Mouse (Mus musculus): ENCODE results near the gene Rps11. TPM values are rescaled to one million over a fixed set of nuclear protein-coding genes. Genes with fewer than 3 reads are reported as not detected.
"Not testable (repeated sequence)": the region's sequence is repeated elsewhere in the genome, so short reads cannot be mapped to it uniquely, and the experiment has no call there.

Rps11 gene
- polyA plus RNA-seq, 1 experiment from 2014 or later, result 646 TPM

GRCm38 (mm10) chr7:45098541-45099240, 25.5 kb downstream of the Rps11 start:
- H3K4me3 ChIP-seq (ENCODE audit: low read depth, low read length), result no peak overlapping the region
- H3K27ac ChIP-seq (ENCODE audit: low read length), result no peak overlapping the region
- H3K36me3 ChIP-seq (ENCODE audit: control insufficient read depth, insufficient read depth), result no peaks in the 10 kb centered on the region
- H3K9me3 ChIP-seq (replicated peaks; ENCODE audit: control insufficient read depth, low read length), result no peaks in the 10 kb centered on the region
- no peak overlapping the region for H3K9ac ChIP-seq (ENCODE audit: low read depth, low read length)
- no peak overlapping the region for H3K4me2 ChIP-seq (ENCODE audit: low read depth, low read length)
- H3K27me3 ChIP-seq (ENCODE audit: control insufficient read depth, insufficient read depth, low read depth, low read length), result no peaks in the 10 kb centered on the region
- 72% methylated on average over 8 of the region's 8 CpGs for WGBS (ENCODE audit: insufficient replicate concordance)
- no peak for ATAC-seq (ENCODE audit: low read depth)
- peaks cover 4% of the 10 kb centered on the region for H3K4me1 ChIP-seq (ENCODE audit: control insufficient read depth, low read depth, low read length)

GRCm38 (mm10) chr7:45097479-45097878, 26.8 kb downstream of the Rps11 start:
- Histone ChIP-seq H3K4me1 (ENCODE audit: control insufficient read depth, low read depth, low read length) (peaks cover 11% of the 10 kb centered on the region), H3K27ac (ENCODE audit: low read length) (peak overlapping the region; percentile 63), H3K4me2 (ENCODE audit: low read depth, low read length) (no peak overlapping the region), H3K9me3 (replicated peaks; ENCODE audit: control insufficient read depth, low read length) (no peaks in the 10 kb centered on the region), H3K9ac (ENCODE audit: low read depth, low read length) (no peak overlapping the region), H3K36me3 (ENCODE audit: control insufficient read depth, insufficient read depth) (no peaks in the 10 kb centered on the region), H3K27me3 (ENCODE audit: control insufficient read depth, insufficient read depth, low read depth, low read length) (no peaks in the 10 kb centered on the region), H3K4me3 (ENCODE audit: low read depth, low read length) (no peak overlapping the region)
- ATAC-seq (ENCODE audit: low read depth), result peak; percentile 67
- 14% methylated on average over 6 of the region's 6 CpGs for WGBS (ENCODE audit: insufficient replicate concordance)

- not testable (repeated sequence) for H3K9ac ChIP-seq (ENCODE audit: low read depth, low read length); H3K36me3 ChIP-seq (ENCODE audit: control insufficient read depth, insufficient read depth); H3K27me3 ChIP-seq (ENCODE audit: control insufficient read depth, insufficient read depth, low read depth, low read length); H3K9me3 ChIP-seq (replicated peaks; ENCODE audit: control insufficient read depth, low read length); H3K4me2 ChIP-seq (ENCODE audit: low read depth, low read length); H3K27ac ChIP-seq (ENCODE audit: low read length); ATAC-seq (ENCODE audit: low read depth); H3K4me3 ChIP-seq (ENCODE audit: low read depth, low read length)
- H3K4me1 ChIP-seq (ENCODE audit: control insufficient read depth, low read depth, low read length), result peaks cover 21% of the 10 kb centered on the region
- 76% methylated on average over 14 of the region's 14 CpGs for WGBS (ENCODE audit: insufficient replicate concordance)
These were observed 28.3 kb downstream of the Rps11 start for GRCm38 (mm10) chr7:45095965-45096364.

GRCm38 (mm10) chr7:45095367-45095766, 28.9 kb downstream of the Rps11 start:
- Histone ChIP-seq H3K9me3 (replicated peaks; ENCODE audit: control insufficient read depth, low read length) (no peaks in the 10 kb centered on the region), H3K27ac (ENCODE audit: low read length) (no peak overlapping the region), H3K36me3 (ENCODE audit: control insufficient read depth, insufficient read depth) (no peaks in the 10 kb centered on the region), H3K9ac (ENCODE audit: low read depth, low read length) (no peak overlapping the region), H3K27me3 (ENCODE audit: control insufficient read depth, insufficient read depth, low read depth, low read length) (no peaks in the 10 kb centered on the region), H3K4me1 (ENCODE audit: control insufficient read depth, low read depth, low read length) (peaks cover 27% of the 10 kb centered on the region), H3K4me2 (ENCODE audit: low read depth, low read length) (no peak overlapping the region), H3K4me3 (ENCODE audit: low read depth, low read length) (no peak overlapping the region)
- WGBS (ENCODE audit: insufficient replicate concordance), result 54% methylated on average over 6 of the region's 6 CpGs
- ATAC-seq (ENCODE audit: low read depth), result no peak

GRCm38 (mm10) chr7:45094121-45094520, 30.1 kb downstream of the Rps11 start:
- no peak overlapping the region for H3K27ac ChIP-seq (ENCODE audit: low read length)

GRCm38 (mm10) chr7:45093516-45093905, 30.7 kb downstream of the Rps11 start:
- Histone ChIP-seq H3K9me3 (replicated peaks; ENCODE audit: control insufficient read depth, low read length) (no peaks in the 10 kb centered on the region), H3K27ac (ENCODE audit: low read length) (no peak overlapping the region), H3K4me1 (ENCODE audit: control insufficient read depth, low read depth, low read length) (peaks cover 29% of the 10 kb centered on the region), H3K9ac (ENCODE audit: low read depth, low read length) (no peak overlapping the region), H3K4me3 (ENCODE audit: low read depth, low read length) (no peak overlapping the region), H3K4me2 (ENCODE audit: low read depth, low read length) (no peak overlapping the region), H3K27me3 (ENCODE audit: control insufficient read depth, insufficient read depth, low read depth, low read length) (no peaks in the 10 kb centered on the region), H3K36me3 (ENCODE audit: control insufficient read depth, insufficient read depth) (no peaks in the 10 kb centered on the region)
- ATAC-seq (ENCODE audit: low read depth), result no peak
- 24% methylated on average over 18 of the region's 18 CpGs for WGBS (ENCODE audit: insufficient replicate concordance)

More at GRCm38 (mm10) chr7:45094121-45094520, 30.1 kb downstream of the Rps11 start:
- H3K4me3 ChIP-seq (ENCODE audit: low read depth, low read length), result no peak overlapping the region
- H3K27me3 ChIP-seq (ENCODE audit: control insufficient read depth, insufficient read depth, low read depth, low read length), result no peaks in the 10 kb centered on the region
- no peaks in the 10 kb centered on the region for H3K36me3 ChIP-seq (ENCODE audit: control insufficient read depth, insufficient read depth)
- no peak overlapping the region for H3K9ac ChIP-seq (ENCODE audit: low read depth, low read length)
- WGBS (ENCODE audit: insufficient replicate concordance), result 51% methylated on average over 7 of the region's 7 CpGs
- no peak for ATAC-seq (ENCODE audit: low read depth)
- H3K9me3 ChIP-seq (replicated peaks; ENCODE audit: control insufficient read depth, low read length), result no peaks in the 10 kb centered on the region
- H3K4me2 ChIP-seq (ENCODE audit: low read depth, low read length), result no peak overlapping the region
- H3K4me1 ChIP-seq (ENCODE audit: control insufficient read depth, low read depth, low read length), result peaks cover 29% of the 10 kb centered on the region

GRCm38 (mm10) chr7:45092828-45093515, 31.3 kb downstream of the Rps11 start:
- no peak overlapping the region for H3K9ac ChIP-seq (ENCODE audit: low read depth, low read length)
- H3K36me3 ChIP-seq (ENCODE audit: control insufficient read depth, insufficient read depth), result no peaks in the 10 kb centered on the region
- WGBS (ENCODE audit: insufficient replicate concordance), result 48% methylated on average over 12 of the region's 12 CpGs
- no peak overlapping the region for H3K4me3 ChIP-seq (ENCODE audit: low read depth, low read length)
- H3K27ac ChIP-seq (ENCODE audit: low read length), result no peak overlapping the region
- no peaks in the 10 kb centered on the region for H3K27me3 ChIP-seq (ENCODE audit: control insufficient read depth, insufficient read depth, low read depth, low read length)
- H3K4me2 ChIP-seq (ENCODE audit: low read depth, low read length), result no peak overlapping the region
- no peak for ATAC-seq (ENCODE audit: low read depth)
- no peaks in the 10 kb centered on the region for H3K9me3 ChIP-seq (replicated peaks; ENCODE audit: control insufficient read depth, low read length)
- peaks cover 29% of the 10 kb centered on the region for H3K4me1 ChIP-seq (ENCODE audit: control insufficient read depth, low read depth, low read length)

GRCm38 (mm10) chr7:45092048-45092447, 32.2 kb downstream of the Rps11 start, which contains the start of gene Rcn3:
Rcn3 (minus strand) TSS chr7:45092221.
- H3K4me2 ChIP-seq (ENCODE audit: low read depth, low read length), result peak within 1 kb of the TSS; percentile 66
- 2% methylated on average over 16 of the region's 16 CpGs for WGBS (ENCODE audit: insufficient replicate concordance)
- H3K9me3 ChIP-seq (replicated peaks; ENCODE audit: control insufficient read depth, low read length), result no peaks in the 10 kb centered on the region
- H3K27me3 ChIP-seq (ENCODE audit: control insufficient read depth, insufficient read depth, low read depth, low read length), result no peaks in the 10 kb centered on the region
- H3K27ac ChIP-seq (ENCODE audit: low read length), result no peak within 1 kb of the TSS
- peak within 1 kb of the TSS; percentile 31; the same call in 1 of the 2 replicates for H3K9ac ChIP-seq (ENCODE audit: low read depth, low read length)
- peaks cover 29% of the 10 kb centered on the region for H3K4me1 ChIP-seq (ENCODE audit: control insufficient read depth, low read depth, low read length)
- no peaks in the 10 kb centered on the region for H3K36me3 ChIP-seq (ENCODE audit: control insufficient read depth, insufficient read depth)
- H3K4me3 ChIP-seq (ENCODE audit: low read depth, low read length), result peak within 1 kb of the TSS; percentile 49
- peak; percentile 83 for ATAC-seq (ENCODE audit: low read depth)
